Mouse (Mus musculus) neural tube, embryonic 11.5 days (tissue): ENCODE measurements around the gene Cngb1. TPM values are rescaled to one million over a fixed set of nuclear protein-coding genes. Genes with fewer than 3 reads are reported as not detected.
"Not testable (repeated sequence)": the region's sequence is repeated elsewhere in the genome, so short reads cannot be mapped to it uniquely, and the experiment has no call there.

Experiments used
- ATAC-seq: fragments of 200-750 bp; cut with Nextera tagmentation; 2 replicates; pipeline ENCODE4 v1.8.0; 2017; ENCODE audit warnings: moderate number of reproducible peaks, mild to moderate bottlenecking, moderate TSS enrichment, moderate library complexity; ENCODE audit not compliant: insufficient read depth, low FRiP score, low TSS enrichment
- DNase-seq: peaks from one replicate; pipeline ENCODE4 v3.0.0-alpha.2; 2015; ENCODE audit warnings: low spot score
- H3K27ac ChIP-seq: fragments of 300-500 bp; sonication (generic); 2 replicates; pipeline ENCODE4 v1.5.1; 2014; ENCODE audit warnings: low read depth, mild to moderate bottlenecking, low read length
- H3K27me3 ChIP-seq: fragments of 300-500 bp; sonication (generic); 2 replicates; pipeline ENCODE4 v1.6.1; 2014; ENCODE audit warnings: mild to moderate bottlenecking, low read length, mixed read lengths; ENCODE audit not compliant: control insufficient read depth, insufficient read depth
- H3K36me3 ChIP-seq: fragments of 300-500 bp; sonication (generic); 2 replicates; pipeline ENCODE4 v1.6.1; 2014; ENCODE audit warnings: mild to moderate bottlenecking, low read length, moderate library complexity, mixed read lengths; ENCODE audit not compliant: control insufficient read depth, insufficient read depth
- H3K4me1 ChIP-seq: fragments of 300-500 bp; sonication (generic); 2 replicates; pipeline ENCODE4 v1.6.1; 2014; ENCODE audit warnings: low read length, mixed read lengths; ENCODE audit not compliant: control insufficient read depth, insufficient read depth
- H3K4me2 ChIP-seq: fragments of 300-500 bp; sonication (generic); 2 replicates; pipeline ENCODE4 v1.6.1; 2014; ENCODE audit warnings: low read depth, mild to moderate bottlenecking, moderate library complexity
- H3K4me3 ChIP-seq: fragments of 300-500 bp; sonication (generic); 2 replicates; pipeline ENCODE4 v1.5.1; 2014; ENCODE audit warnings: low read depth, low read length
- H3K9ac ChIP-seq: fragments of 300-500 bp; sonication (generic); 2 replicates; pipeline ENCODE4 v1.6.1; 2014; ENCODE audit warnings: mild to moderate bottlenecking, low read length
- H3K9me3 ChIP-seq: fragments of 300-500 bp; sonication (generic); 2 replicates; pipeline ENCODE4 v1.6.1; 2016; ENCODE audit warnings: low read length; ENCODE audit not compliant: control insufficient read depth
- WGBS: fragments of 180-500 bp; shearing (Covaris S2); extraction: QIAGEN DNeasy Blood & Tissue Kit; methylation state at CpG from one replicate; pipeline ENCODE4 v1.1.7; 2014; 5-methylcytosine and 5-hydroxymethylcytosine counted together
- polyA plus RNA-seq: library from polyadenylated mRNA; unstranded; fragments of >200 nt; fragmentation: Nextera tagmentation; extraction: Ambion mirVana; gene quantifications from 2 replicates; pipeline ENCODE4 v1.2.1, GENCODE M21; 2014

The Cngb1 gene
- polyA plus RNA-seq, 1 experiment from 2014 or later, result 0.50 TPM

DNA sequence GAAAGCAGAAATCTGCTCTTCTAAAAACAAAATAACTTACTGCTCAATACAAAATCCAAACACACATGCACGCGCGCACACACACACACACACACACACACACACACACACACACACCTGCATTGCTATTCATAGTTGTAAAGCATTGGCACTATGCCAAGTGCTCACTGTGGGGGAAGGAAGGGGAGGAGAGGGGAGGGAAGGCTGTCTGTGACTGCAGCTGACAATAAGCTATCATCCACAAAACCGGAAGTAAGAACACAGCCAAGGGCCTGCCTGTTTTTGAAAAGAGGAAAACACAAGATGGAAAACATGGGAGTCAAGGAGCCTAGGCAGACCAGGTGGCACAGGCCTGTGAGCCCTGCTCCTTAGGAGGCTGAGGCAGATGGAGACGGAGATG, 61.2 kb downstream of the Cngb1 start:
- DNase-seq, result peak; percentile 24
- Histone ChIP-seq H3K9ac (no peak overlapping the region; the same call in 1 of the 2 replicates), H3K4me3 (no peak overlapping the region), H3K4me2 (no peak overlapping the region), H3K4me1 (peaks cover 9% of the 10 kb centered on the region), H3K27ac (0 out of 2 replicates have a peak overlapping the region, but pooled peaks have one; percentile 8), H3K9me3 (no peaks in the 10 kb centered on the region), H3K36me3 (no peaks in the 10 kb centered on the region), H3K27me3 (no peaks in the 10 kb centered on the region)
- no peak for ATAC-seq
- WGBS, result 85% methylated on average over 5 of the region's 5 CpGs

DNA sequence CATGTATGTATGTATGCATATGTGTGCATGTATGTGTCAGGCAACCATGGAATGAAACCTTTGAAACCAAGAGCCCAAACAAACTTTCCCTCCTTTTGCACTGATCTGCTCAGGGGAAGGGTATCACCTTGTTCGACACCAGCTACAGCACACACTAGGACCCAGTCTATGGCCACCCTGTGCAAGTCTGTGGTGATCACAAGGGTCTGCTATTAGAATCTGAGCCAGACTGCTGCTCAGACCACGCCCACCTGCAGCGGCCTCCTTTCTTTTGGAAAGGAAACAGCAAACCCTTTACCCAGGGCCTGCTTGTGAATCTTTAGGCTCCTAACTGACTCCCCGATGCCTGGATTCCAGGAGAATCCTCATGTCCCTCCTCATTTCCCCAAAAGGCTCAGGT, 62.5 kb downstream of the Cngb1 start:
- Histone ChIP-seq H3K4me1 (peaks cover 9% of the 10 kb centered on the region), H3K9ac (no peak overlapping the region), H3K27ac (peak overlapping the region; percentile 85), H3K36me3 (no peaks in the 10 kb centered on the region), H3K27me3 (no peaks in the 10 kb centered on the region), H3K4me2 (no peak overlapping the region), H3K9me3 (no peaks in the 10 kb centered on the region), H3K4me3 (no peak overlapping the region)
- peak; percentile 54 for ATAC-seq
- DNase-seq, result peak; percentile 35
- WGBS, result 77% methylated on average over 4 of the region's 4 CpGs

DNA sequence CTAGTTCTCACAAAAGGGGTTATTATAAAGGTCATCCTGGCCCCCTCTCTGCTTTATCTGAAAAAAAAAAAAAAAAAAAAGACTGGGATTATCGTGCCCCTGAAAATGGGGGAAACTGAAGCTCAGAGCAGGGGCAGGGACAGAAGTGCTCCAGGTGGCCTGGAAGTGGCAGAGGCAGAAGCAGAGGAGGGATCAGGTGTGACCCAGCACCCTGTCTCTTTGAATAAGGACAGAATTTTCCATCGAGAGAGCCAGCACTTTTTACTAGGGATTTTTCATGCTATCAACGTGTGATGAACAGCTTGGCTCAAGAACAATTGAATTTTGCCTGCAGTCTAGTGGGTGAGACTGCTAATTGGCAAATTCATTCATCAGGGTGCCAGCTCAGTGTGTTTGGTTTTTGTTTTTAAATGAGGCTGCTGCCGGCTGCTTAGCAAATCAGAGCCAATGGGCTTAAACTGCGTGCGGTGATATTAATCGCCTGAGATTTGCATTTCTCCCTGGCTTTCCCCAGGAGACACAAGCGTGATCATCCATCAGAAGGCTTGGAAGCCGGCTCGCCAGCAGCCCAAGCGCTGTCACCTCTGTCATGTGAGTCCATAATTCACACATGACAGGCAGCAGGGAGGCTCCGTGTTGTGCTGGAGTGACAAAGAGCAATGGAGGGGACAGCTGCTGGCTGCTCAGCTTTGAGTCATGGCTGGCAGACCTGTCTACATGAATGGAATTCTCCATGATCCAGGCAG, 63.4 kb downstream of the Cngb1 start:
- 28% methylated on average over 12 of the region's 12 CpGs for WGBS

DNA sequence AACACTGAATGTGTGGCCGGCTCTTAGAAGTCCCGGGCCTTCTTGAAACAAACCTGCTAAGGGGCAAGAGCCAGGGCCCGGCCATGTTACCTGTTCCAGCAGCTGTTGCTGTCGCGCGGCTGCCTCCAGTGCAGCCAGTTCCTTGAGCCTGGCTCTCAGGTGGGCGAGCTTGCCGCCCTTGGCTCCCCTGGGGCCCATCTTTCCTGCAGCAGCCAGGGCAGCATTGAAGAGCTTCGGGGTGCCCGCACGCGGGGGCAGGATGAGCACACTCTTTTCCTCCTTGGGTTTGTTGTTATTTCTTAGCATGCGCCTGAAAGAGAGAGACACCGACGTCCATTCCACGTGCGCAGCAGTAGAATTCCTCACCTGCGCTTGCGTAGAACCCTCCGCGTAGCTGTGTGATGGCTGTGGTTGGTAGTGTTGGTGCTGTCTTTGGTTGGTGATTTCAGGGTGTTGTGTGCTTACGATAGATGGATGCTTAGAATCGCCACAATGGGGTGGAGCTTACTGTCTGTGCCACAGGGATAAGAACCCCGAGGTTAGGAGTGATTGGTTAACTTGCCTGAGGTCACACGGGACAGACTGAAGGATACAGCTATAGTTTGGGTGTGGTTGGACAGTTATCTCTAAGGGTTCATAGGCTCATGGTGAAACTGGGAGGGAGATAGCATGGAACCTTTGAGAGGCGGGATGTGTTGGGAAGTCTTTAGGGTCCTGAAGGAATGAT, 64.1 kb downstream of the Cngb1 start:
- H3K4me3 ChIP-seq, result no peak overlapping the region
- no peak overlapping the region for H3K4me2 ChIP-seq
- H3K27ac ChIP-seq, result peak overlapping the region; percentile 85
- H3K36me3 ChIP-seq, result no peaks in the 10 kb centered on the region
- no peaks in the 10 kb centered on the region for H3K27me3 ChIP-seq
- H3K4me1 ChIP-seq, result peaks cover 9% of the 10 kb centered on the region
- 86% methylated on average over 26 of the region's 26 CpGs for WGBS
- no peaks in the 10 kb centered on the region for H3K9me3 ChIP-seq
- DNase-seq (no peak), ATAC-seq (no peak)
- H3K9ac ChIP-seq, result 0 out of 2 replicates have a peak overlapping the region, but pooled peaks have one; percentile 14

More for the DNA sequence above, 63.4 kb downstream of the Cngb1 start:
- peaks cover 9% of the 10 kb centered on the region for H3K4me1 ChIP-seq
- 0 out of 2 replicates have a peak overlapping the region, but pooled peaks have one; percentile 8 for H3K4me2 ChIP-seq
- no peaks in the 10 kb centered on the region for H3K36me3 ChIP-seq
- peak; percentile 83 for DNase-seq
- 0 out of 2 replicates have a peak overlapping the region, but pooled peaks have one; percentile 4 for H3K9ac ChIP-seq
- no peaks in the 10 kb centered on the region for H3K9me3 ChIP-seq
- no peaks in the 10 kb centered on the region for H3K27me3 ChIP-seq
- no peak overlapping the region for H3K4me3 ChIP-seq
- peak overlapping the region; percentile 85 for H3K27ac ChIP-seq
- peak; percentile 93 for ATAC-seq

DNA sequence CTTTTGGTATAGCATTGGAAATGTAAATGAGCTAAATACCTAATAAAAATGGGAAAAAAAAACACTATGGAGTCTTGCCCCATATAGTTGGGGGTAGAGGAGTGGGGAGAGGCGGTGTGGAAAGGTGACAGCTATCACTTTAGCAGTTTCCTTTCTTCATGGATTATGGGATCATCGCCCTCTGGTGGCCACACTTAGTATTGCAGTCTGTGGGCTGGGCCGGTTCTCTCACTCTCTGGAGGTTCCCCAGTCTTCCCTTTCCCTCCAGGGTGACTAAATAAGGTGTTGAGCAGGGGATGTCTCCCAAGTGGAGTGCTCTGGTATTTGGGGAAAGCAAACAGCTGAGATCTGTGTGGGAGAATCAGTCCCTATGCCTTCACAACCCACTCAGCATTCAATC, 70.7 kb downstream of the Cngb1 start:
- peak; percentile 69 for DNase-seq
- Histone ChIP-seq H3K9ac (no peak overlapping the region), H3K4me3 (no peak overlapping the region), H3K9me3 (no peaks in the 10 kb centered on the region), H3K4me1 (no peaks in the 10 kb centered on the region), H3K4me2 (no peak overlapping the region), H3K27me3 (no peaks in the 10 kb centered on the region), H3K27ac (no peak overlapping the region), H3K36me3 (no peaks in the 10 kb centered on the region)
- ATAC-seq, result no peak
- 9% methylated on average over 3 of the region's 3 CpGs for WGBS

- H3K4me1 ChIP-seq, ATAC-seq, H3K27me3 ChIP-seq, H3K27ac ChIP-seq, H3K4me3 ChIP-seq, H3K9me3 ChIP-seq, H3K36me3 ChIP-seq, H3K4me2 ChIP-seq, DNase-seq, H3K9ac ChIP-seq: not testable (repeated sequence)
- 89% methylated on average over 9 of the region's 9 CpGs for WGBS
Measured at GRCm38 (mm10) chr8:95230086-95230485, 76.3 kb downstream of the Cngb1 start.

GRCm38 (mm10) chr8:95227151-95227468, 79.3 kb downstream of the Cngb1 start:
- WGBS, result 34% methylated on average over 2 of the region's 2 CpGs
- no peak overlapping the region for H3K9ac ChIP-seq
- H3K4me2 ChIP-seq, result no peak overlapping the region
- ATAC-seq (no peak), DNase-seq (no peak)
- H3K27ac ChIP-seq, result no peak overlapping the region
- H3K9me3 ChIP-seq, result no peaks in the 10 kb centered on the region
- no peaks in the 10 kb centered on the region for H3K36me3 ChIP-seq
- no peaks in the 10 kb centered on the region for H3K27me3 ChIP-seq
- no peak overlapping the region for H3K4me3 ChIP-seq
- H3K4me1 ChIP-seq, result no peaks in the 10 kb centered on the region

DNA sequence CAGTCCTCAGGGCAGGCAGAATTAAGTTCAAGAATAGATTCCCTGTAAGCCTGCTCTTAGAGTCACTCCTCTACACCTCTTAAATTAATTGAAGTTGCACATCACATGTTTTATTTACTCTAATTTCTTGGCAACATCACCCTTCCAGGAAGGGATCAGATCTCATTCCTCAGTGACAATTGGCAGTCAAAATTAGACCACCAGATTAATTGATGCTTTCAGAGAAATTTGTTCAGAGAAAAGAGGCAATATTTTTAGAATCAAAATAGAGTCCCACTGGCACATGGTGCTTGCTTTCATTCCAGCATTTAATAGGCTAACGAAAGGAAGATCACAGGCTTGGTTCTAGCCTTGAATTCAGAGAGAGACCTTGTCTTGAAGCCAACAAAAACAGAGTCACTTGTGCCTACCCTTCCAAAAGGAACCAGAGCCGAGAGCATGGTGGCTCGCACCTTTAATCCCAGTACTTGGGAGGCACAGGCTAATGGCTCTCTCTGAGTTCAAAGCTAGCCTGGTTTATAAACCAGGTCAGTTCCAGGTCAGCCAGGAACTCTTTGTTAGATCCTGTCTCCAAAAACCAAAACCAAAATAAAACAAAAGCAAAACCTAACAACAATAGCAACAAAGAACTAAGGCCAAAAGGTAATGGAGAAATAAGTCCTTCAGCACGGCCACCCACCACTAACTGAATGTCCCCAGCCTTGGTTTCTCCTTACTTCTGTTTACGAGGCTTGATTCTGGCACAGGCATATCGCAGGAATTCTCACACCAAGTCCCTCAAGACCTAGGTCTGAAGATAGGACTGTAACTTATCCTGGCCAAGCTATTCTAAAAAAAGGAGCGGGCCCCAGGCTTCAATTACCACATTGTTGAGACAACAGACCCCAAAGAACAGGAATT, 79.9 kb downstream of the Cngb1 start:
- no peak overlapping the region for H3K4me3 ChIP-seq
- no peaks in the 10 kb centered on the region for H3K9me3 ChIP-seq
- no peaks in the 10 kb centered on the region for H3K4me1 ChIP-seq
- H3K4me2 ChIP-seq, result no peak overlapping the region
- DNase-seq, result no peak
- no peaks in the 10 kb centered on the region for H3K27me3 ChIP-seq
- H3K27ac ChIP-seq, result no peak overlapping the region
- no peak overlapping the region for H3K9ac ChIP-seq
- H3K36me3 ChIP-seq, result no peaks in the 10 kb centered on the region
- ATAC-seq, result no peak
- WGBS, result 54% methylated on average over 7 of the region's 7 CpGs
